Mouse (Mus musculus): Measurements from ENCODE around the gene Vmn1r85. TPM values are rescaled to one million over a fixed set of nuclear protein-coding genes. Genes with fewer than 3 reads are reported as not detected.
A peak's percentile ranks its signal among the peaks of the same experiment; 100 is the strongest.
"Not testable (repeated sequence)": the region's sequence is repeated elsewhere in the genome, so short reads cannot be mapped to it uniquely, and the experiment has no call there.

Gene Vmn1r85
- polyA plus RNA-seq, 2 experiments, result not detected

- TF ChIP-seq EP300 (IDR thresholded peaks at IDR 0.05; ENCODE audit: low read depth), result no peak
- TF ChIP-seq CTCF (IDR thresholded peaks at IDR 0.05; ENCODE audit: low read depth), result no peak
- Histone ChIP-seq H3K36me3 (replicated peaks; ENCODE audit: control insufficient read depth, insufficient read depth, low read depth) (no peaks in the 10 kb centered on the region), H3K4me2 (ENCODE audit: low read depth) (no peak within 1 kb of the TSS)
These were observed 24.8 kb upstream of the Vmn1r85 start, which contains the start of gene Vmn1r86 for GRCm38 (mm10) chr7:13119817-13120216. TSS of gene Vmn1r86 (minus strand) at chr7:13119917.

GRCm38 (mm10) chr7:13072293-13072692 is 22.7 kb downstream of the Vmn1r85 start:
- no peak for ATAC-seq (ENCODE audit: insufficient read depth)
- 49% methylated on average over 5 of the region's 5 CpGs for WGBS (ENCODE audit: insufficient replicate concordance)
- TF ChIP-seq EP300 (IDR thresholded peaks at IDR 0.05; ENCODE audit: low read depth) (no peak), CTCF (IDR thresholded peaks at IDR 0.05; ENCODE audit: low read depth) (no peak)

More at GRCm38 (mm10) chr7:13119817-13120216, 24.8 kb upstream of the Vmn1r85 start, which contains the start of gene Vmn1r86:
- Histone ChIP-seq H3K9ac (replicated peaks) (no peak within 1 kb of the TSS), H3K27ac (no peak within 1 kb of the TSS), H3K4me1 (replicated peaks; ENCODE audit: control insufficient read depth in 2 of 2, insufficient read depth in 2 of 2, low read length in 1 of 2) (no peaks in the 10 kb centered on the region), H3K4me3 (ENCODE audit: insufficient read depth in 1 of 2, low read depth in 2 of 2, low read length in 2 of 2) (no peak within 1 kb of the TSS), H3K9me3 (ENCODE audit: control insufficient read depth, low read length) (no peaks in the 10 kb centered on the region), H3K27me3 (ENCODE audit: control insufficient read depth, insufficient read depth, low read length) (no peaks in the 10 kb centered on the region)
- DNase-seq (ENCODE audit: low read depth in 3 of 3, low spot score in 3 of 3) (no peak), ATAC-seq (ENCODE audit: insufficient read depth) (no peak)

GRCm38 (mm10) chr7:13063399-13063798 is 31.6 kb downstream of the Vmn1r85 start:
- not testable (repeated sequence) for H3K4me2 ChIP-seq (ENCODE audit: low read depth); H3K9ac ChIP-seq (replicated peaks); DNase-seq (ENCODE audit: low read depth in 3 of 3, low spot score in 3 of 3); H3K9me3 ChIP-seq (ENCODE audit: control insufficient read depth, low read length); H3K4me3 ChIP-seq (ENCODE audit: insufficient read depth in 1 of 2, low read depth in 2 of 2, low read length in 2 of 2); H3K4me1 ChIP-seq (replicated peaks; ENCODE audit: control insufficient read depth in 2 of 2, insufficient read depth in 2 of 2, low read length in 1 of 2); H3K27ac ChIP-seq; H3K36me3 ChIP-seq (replicated peaks; ENCODE audit: control insufficient read depth, insufficient read depth, low read depth); ATAC-seq (ENCODE audit: insufficient read depth); H3K27me3 ChIP-seq (ENCODE audit: control insufficient read depth, insufficient read depth, low read length)
- 36% methylated on average over 2 of the region's 2 CpGs for WGBS (ENCODE audit: insufficient replicate concordance)
- peak; percentile 65 for TF ChIP-seq CTCF (IDR thresholded peaks at IDR 0.05; ENCODE audit: low read depth)

More at GRCm38 (mm10) chr7:13072293-13072692, 22.7 kb downstream of the Vmn1r85 start:
- Histone ChIP-seq H3K27me3 (ENCODE audit: control insufficient read depth, insufficient read depth, low read length) (no peaks in the 10 kb centered on the region), H3K9me3 (ENCODE audit: control insufficient read depth, low read length) (no peaks in the 10 kb centered on the region), H3K4me3 (ENCODE audit: insufficient read depth in 1 of 2, low read depth in 2 of 2, low read length in 2 of 2) (no peak overlapping the region), H3K4me1 (replicated peaks; ENCODE audit: control insufficient read depth in 2 of 2, insufficient read depth in 2 of 2, low read length in 1 of 2) (no peaks in the 10 kb centered on the region), H3K27ac (no peak overlapping the region), H3K9ac (replicated peaks) (no peak overlapping the region), H3K4me2 (ENCODE audit: low read depth) (no peak overlapping the region), H3K36me3 (replicated peaks; ENCODE audit: control insufficient read depth, insufficient read depth, low read depth) (no peaks in the 10 kb centered on the region)
- no peak for DNase-seq (ENCODE audit: low read depth in 3 of 3, low spot score in 3 of 3)

GRCm38 (mm10) chr7:13059536-13059935 is 35.4 kb downstream of the Vmn1r85 start:
- H3K27ac ChIP-seq, result no peak overlapping the region
- no peak overlapping the region for H3K4me2 ChIP-seq (ENCODE audit: low read depth)
- no peak for TF ChIP-seq EP300 (IDR thresholded peaks at IDR 0.05; ENCODE audit: low read depth)
- no peak for TF ChIP-seq CTCF (IDR thresholded peaks at IDR 0.05; ENCODE audit: low read depth)
- H3K9me3 ChIP-seq (ENCODE audit: control insufficient read depth, low read length), result no peaks in the 10 kb centered on the region
- no peak for ATAC-seq (ENCODE audit: insufficient read depth)
- no peaks in the 10 kb centered on the region for H3K27me3 ChIP-seq (ENCODE audit: control insufficient read depth, insufficient read depth, low read length)
- H3K4me1 ChIP-seq (replicated peaks; ENCODE audit: control insufficient read depth in 2 of 2, insufficient read depth in 2 of 2, low read length in 1 of 2), result peaks cover 0 to 4% of the 10 kb centered on the region in 2 experiments; a peak in 2 of 4 replicates
- no peak overlapping the region for H3K4me3 ChIP-seq (ENCODE audit: insufficient read depth in 1 of 2, low read depth in 2 of 2, low read length in 2 of 2)
- H3K9ac ChIP-seq (replicated peaks), result no peak overlapping the region
- no peak for DNase-seq (ENCODE audit: low read depth in 3 of 3, low spot score in 3 of 3)
- H3K36me3 ChIP-seq (replicated peaks; ENCODE audit: control insufficient read depth, insufficient read depth, low read depth), result no peaks in the 10 kb centered on the region
- WGBS (ENCODE audit: insufficient replicate concordance), result 77% methylated on average over 9 of the region's 9 CpGs

- no peak for TF ChIP-seq EP300 (IDR thresholded peaks at IDR 0.05; ENCODE audit: low read depth)
- TF ChIP-seq CTCF (IDR thresholded peaks at IDR 0.05; ENCODE audit: low read depth), result peak; percentile 43
- DNase-seq (ENCODE audit: low read depth in 3 of 3, low spot score in 3 of 3) (no peak), ATAC-seq (ENCODE audit: insufficient read depth) (no peak)
- Histone ChIP-seq H3K27ac (no peak overlapping the region), H3K4me3 (ENCODE audit: insufficient read depth in 1 of 2, low read depth in 2 of 2, low read length in 2 of 2) (no peak overlapping the region), H3K9me3 (ENCODE audit: control insufficient read depth, low read length) (no peaks in the 10 kb centered on the region), H3K4me1 (replicated peaks; ENCODE audit: control insufficient read depth in 2 of 2, insufficient read depth in 2 of 2, low read length in 1 of 2) (peaks cover 2 to 10% of the 10 kb centered on the region in 2 experiments; a peak in 3 of 4 replicates), H3K4me2 (ENCODE audit: low read depth) (no peak overlapping the region), H3K36me3 (replicated peaks; ENCODE audit: control insufficient read depth, insufficient read depth, low read depth) (no peaks in the 10 kb centered on the region), H3K27me3 (ENCODE audit: control insufficient read depth, insufficient read depth, low read length) (no peaks in the 10 kb centered on the region), H3K9ac (replicated peaks) (no peak overlapping the region)
- WGBS (ENCODE audit: insufficient replicate concordance), result 52% methylated on average over 8 of the region's 8 CpGs
These were observed 37.9 kb downstream of the Vmn1r85 start for GRCm38 (mm10) chr7:13056913-13057700.
